Mouse (Mus musculus): ENCODE data around the gene Impdh1. TPM values are rescaled to one million over a fixed set of nuclear protein-coding genes. Genes with fewer than 3 reads are reported as not detected.

Impdh1 gene
- 59.3 and 63.4 TPM in 2 replicates for polyA plus RNA-seq (2015; fragmentation: Nextera tagmentation; extraction: Ambion mirVana)

DNA sequence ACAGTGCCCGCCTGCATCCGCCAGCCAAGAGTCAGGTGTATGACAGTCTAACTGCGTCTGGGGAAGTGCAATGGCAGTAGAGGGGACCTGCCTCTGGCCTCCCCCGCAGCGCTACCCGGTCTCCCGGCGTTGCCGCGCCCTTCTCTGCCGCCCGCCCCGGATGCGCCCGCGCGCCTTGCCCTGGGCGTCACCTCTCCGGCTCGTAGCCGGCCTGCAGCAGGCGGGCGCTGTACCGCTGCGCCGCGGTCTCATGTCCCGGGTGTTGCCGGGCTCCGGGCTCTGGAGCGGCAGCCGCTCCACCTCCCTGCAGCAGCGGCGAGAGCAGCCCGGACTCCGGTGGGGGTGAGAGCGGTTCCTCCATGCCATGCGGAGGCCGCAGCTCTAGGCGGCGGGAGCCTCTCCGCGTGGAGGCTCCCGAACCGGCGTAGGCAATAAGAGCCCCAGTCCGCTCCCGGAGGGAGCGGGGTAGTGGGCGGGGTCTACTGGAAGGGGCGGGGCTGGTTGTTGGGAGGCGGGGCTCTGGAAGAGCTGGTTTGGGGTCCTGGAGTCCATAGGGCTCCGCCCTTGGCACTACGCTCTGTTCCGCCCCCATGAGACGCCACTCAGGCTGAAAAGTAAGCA, at the start of gene Impdh1:
Gene Impdh1, minus strand, starts transcription at position 484 of the 621 bp plus-strand sequence.
- Histone ChIP-seq H3K9ac (peak within 1 kb of the TSS; percentile 53), H3K27ac (peak within 1 kb of the TSS; percentile 18; the same call in 1 of the 2 replicates), H3K4me3 (peak within 1 kb of the TSS; percentile 78), H3K36me3 (replicated peaks) (no peaks in the 10 kb centered on the region), H3K4me1 (peaks cover 39% of the 10 kb centered on the region), H3K27me3 (replicated peaks) (peaks cover 9% of the 10 kb centered on the region; the same call in 1 of the 2 replicates), H3K4me2 (peak within 1 kb of the TSS; percentile 98), H3K9me3 (no peaks in the 10 kb centered on the region)
- ATAC-seq (replicated peaks), result peak; percentile 43
- under 1% methylated on average over 54 of the region's 56 CpGs for WGBS

DNA sequence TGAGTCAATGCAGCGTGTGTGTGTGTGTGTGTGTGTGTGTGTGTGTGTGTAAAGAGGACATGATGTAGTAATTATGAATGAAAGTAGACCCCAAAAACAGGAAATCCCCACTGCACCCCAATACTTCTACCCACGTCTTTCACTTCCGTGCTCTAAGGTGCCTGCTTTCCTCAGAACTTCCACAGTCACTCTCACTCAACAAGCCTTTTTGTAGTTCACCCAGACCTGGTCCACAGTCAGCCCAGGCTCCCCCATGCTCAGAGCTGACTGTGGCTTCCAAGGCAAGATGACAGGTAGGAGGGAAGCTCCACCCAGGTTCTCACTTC, 48.3 kb upstream of the Impdh1 start:
- WGBS, result 88% methylated on average over 3 of the region's 3 CpGs

DNA sequence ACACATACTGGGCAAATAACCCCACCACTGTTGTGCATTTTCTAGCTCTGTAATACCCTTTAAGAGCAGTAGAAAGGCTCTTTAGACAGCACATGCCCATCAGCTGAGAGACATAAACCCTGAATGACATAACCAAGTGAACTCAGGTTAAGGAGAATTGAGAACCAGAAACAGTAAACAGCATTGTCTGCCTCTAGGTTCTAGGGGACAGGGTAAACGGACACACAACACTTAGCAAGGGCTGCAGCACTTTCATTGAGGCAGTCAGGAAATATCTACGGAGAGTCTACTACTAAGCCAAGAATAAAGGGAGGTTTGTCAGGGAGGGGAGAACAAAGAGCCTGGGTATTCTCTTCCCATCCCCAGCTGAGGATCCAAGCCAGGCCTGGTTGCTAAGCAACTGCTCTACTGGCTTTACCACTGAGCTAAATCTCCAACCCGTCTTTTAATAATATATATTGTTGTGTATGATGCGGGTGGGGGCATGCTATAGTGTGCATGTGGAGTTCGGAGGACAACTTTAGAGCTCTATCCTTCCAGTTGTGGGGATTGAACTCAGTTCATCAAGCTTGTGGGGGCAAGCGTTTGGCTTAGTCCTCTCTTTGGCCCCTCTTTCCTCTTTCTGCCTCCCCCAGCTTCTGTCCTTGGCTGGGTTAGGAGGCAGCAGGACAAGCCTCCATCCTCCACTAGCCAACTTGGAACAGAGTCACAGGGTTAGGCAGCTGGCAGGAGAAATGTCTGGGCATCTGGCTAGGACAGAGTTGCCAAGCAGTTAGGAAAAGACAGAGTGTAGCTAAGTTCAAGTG, 47.7 kb upstream of the Impdh1 start:
- H3K4me2 ChIP-seq, result no peak overlapping the region
- no peaks in the 10 kb centered on the region for H3K9me3 ChIP-seq
- WGBS, result 29% methylated on average over 6 of the region's 6 CpGs
- no peaks in the 10 kb centered on the region for H3K36me3 ChIP-seq (replicated peaks)
- H3K9ac ChIP-seq, result no peak overlapping the region
- H3K4me1 ChIP-seq, result peaks cover 7% of the 10 kb centered on the region; the same call in 1 of the 2 replicates
- peak; percentile 84 for ATAC-seq (replicated peaks)
- no peaks in the 10 kb centered on the region for H3K27me3 ChIP-seq (replicated peaks)
- H3K27ac ChIP-seq, result no peak overlapping the region
- no peak overlapping the region for H3K4me3 ChIP-seq

More for the DNA sequence above, 48.3 kb upstream of the Impdh1 start:
- no peak overlapping the region for H3K4me2 ChIP-seq
- no peak overlapping the region for H3K4me3 ChIP-seq
- no peaks in the 10 kb centered on the region for H3K9me3 ChIP-seq
- H3K27me3 ChIP-seq (replicated peaks), result no peaks in the 10 kb centered on the region
- no peak for ATAC-seq (replicated peaks)
- peaks cover 7% of the 10 kb centered on the region; the same call in 1 of the 2 replicates for H3K4me1 ChIP-seq
- H3K9ac ChIP-seq, result no peak overlapping the region
- no peaks in the 10 kb centered on the region for H3K36me3 ChIP-seq (replicated peaks)
- no peak overlapping the region for H3K27ac ChIP-seq

DNA sequence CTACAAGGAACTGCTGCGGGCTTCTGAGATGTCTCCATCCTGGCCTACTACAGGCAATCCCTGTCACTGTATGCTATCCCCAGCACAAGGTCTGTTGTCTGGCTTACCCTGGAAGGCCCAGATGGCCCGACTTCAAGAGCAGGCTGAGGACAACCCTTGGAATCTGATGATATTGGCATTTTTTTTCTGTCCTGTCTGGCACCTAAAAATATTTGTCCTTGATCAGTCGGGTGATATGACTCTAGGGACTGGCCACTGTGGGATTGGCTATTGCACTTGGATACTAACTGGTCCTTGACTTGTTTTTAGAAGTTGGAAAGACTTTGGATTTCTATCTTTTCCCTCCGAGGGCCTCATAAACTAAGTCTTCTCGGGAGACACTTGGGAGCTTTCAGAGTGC, 45.7 kb upstream of the Impdh1 start:
- Histone ChIP-seq H3K36me3 (replicated peaks) (no peaks in the 10 kb centered on the region), H3K27ac (no peak overlapping the region), H3K4me2 (no peak overlapping the region), H3K9ac (no peak overlapping the region), H3K9me3 (no peaks in the 10 kb centered on the region), H3K4me3 (no peak overlapping the region), H3K4me1 (peaks cover 7% of the 10 kb centered on the region; the same call in 1 of the 2 replicates), H3K27me3 (replicated peaks) (no peaks in the 10 kb centered on the region)
- WGBS, result 80% methylated on average over 5 of the region's 5 CpGs
- no peak for ATAC-seq (replicated peaks)

DNA sequence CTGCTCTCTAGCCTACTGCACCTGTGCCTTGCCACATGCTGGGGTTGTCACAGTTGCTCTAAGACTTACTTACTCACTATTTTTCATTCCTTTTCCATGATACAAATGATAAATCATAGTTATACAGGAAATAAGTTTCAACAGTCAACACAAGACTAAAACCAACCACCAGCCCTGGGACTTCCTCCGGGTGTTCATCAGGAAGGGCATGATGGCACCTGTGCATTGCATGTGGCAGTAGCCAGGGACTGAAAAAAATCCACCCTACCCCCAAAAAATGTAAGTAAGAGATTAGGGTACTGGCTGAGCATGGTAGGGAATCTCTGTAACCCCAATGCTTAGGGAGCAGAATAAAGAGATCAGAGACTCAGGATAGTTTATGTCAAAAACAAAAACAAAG, 43.3 kb upstream of the Impdh1 start:
- WGBS, result 92% methylated on average over 1 of the region's 1 CpGs
- Histone ChIP-seq H3K4me1 (peaks cover 7% of the 10 kb centered on the region; the same call in 1 of the 2 replicates), H3K36me3 (replicated peaks) (no peaks in the 10 kb centered on the region), H3K27ac (no peak overlapping the region), H3K4me3 (no peak overlapping the region), H3K4me2 (no peak overlapping the region), H3K9me3 (no peaks in the 10 kb centered on the region), H3K27me3 (replicated peaks) (no peaks in the 10 kb centered on the region), H3K9ac (no peak overlapping the region)
- ATAC-seq (replicated peaks), result no peak

DNA sequence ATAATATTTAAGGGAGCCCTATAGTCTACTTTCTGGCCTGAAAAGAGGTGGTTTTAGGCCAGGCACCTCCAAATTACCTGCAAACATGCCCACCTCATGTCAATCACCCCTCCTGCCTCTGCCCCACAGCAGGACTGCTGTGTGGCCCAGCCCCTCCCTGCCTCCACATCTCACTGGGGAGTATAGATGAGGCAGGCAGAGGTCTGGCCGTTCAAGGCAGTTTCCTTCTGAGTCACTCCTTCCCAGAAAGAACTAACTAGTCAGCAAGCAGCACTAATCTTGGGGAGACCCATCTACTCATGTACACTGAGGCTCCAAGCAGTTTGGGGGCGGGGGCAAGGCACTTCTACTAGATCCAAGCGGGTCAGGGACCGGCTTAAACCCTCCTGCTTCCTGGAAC, 30.9 kb upstream of the Impdh1 start:
- WGBS, result 54% methylated on average over 4 of the region's 4 CpGs
- no peaks in the 10 kb centered on the region for H3K4me1 ChIP-seq
- no peak overlapping the region for H3K9ac ChIP-seq
- no peak overlapping the region for H3K27ac ChIP-seq
- no peak overlapping the region for H3K4me2 ChIP-seq
- no peaks in the 10 kb centered on the region for H3K36me3 ChIP-seq (replicated peaks)
- no peak overlapping the region for H3K4me3 ChIP-seq
- no peaks in the 10 kb centered on the region for H3K9me3 ChIP-seq
- no peak for ATAC-seq (replicated peaks)
- H3K27me3 ChIP-seq (replicated peaks), result no peaks in the 10 kb centered on the region

DNA sequence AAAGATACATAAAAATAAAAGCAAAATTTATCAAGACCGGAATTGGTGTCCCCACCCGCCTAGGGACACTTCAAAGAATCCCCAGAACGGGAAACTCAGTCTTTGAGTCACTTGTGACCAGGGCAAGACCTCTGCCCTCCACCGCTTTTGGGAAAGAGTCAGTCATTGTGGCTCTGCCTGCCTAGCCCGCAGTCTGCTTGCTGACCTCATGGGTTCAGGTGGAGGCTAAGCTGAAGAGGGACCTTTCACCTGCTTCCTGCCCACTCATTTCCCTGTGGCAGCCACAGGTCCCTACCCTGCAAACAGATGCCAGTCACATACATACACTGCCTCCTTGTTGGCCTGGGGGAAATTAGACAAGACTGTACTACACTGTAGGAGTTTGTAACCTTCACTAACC, 30.4 kb upstream of the Impdh1 start:
- ATAC-seq (replicated peaks), result no peak
- no peak overlapping the region for H3K9ac ChIP-seq
- no peaks in the 10 kb centered on the region for H3K36me3 ChIP-seq (replicated peaks)
- no peaks in the 10 kb centered on the region for H3K27me3 ChIP-seq (replicated peaks)
- H3K4me3 ChIP-seq, result no peak overlapping the region
- 63% methylated on average over 5 of the region's 5 CpGs for WGBS
- no peak overlapping the region for H3K4me2 ChIP-seq
- H3K4me1 ChIP-seq, result no peaks in the 10 kb centered on the region
- no peak overlapping the region for H3K27ac ChIP-seq
- no peaks in the 10 kb centered on the region for H3K9me3 ChIP-seq

DNA sequence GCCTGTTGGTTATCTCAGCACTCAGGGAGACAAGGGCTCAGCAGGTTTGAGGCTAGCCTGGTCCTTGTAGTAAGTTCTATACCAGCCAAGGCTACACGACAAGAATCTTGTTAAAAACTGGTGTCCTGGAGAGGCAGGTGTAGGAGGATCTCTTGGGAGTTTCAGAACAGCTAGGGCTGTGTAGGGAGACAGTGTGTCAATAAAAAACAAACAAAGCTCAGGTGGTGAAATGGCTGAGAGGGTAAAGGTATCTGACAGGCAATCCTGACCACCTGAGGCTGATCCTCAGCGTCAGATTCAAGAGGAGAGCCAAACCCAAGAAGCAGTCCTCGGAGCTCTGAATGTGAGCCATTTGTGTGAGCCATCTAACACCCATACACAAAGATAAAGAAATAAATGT, 30.0 kb upstream of the Impdh1 start:
- H3K4me2 ChIP-seq, result no peak overlapping the region
- no peak overlapping the region for H3K27ac ChIP-seq
- H3K36me3 ChIP-seq (replicated peaks), result no peaks in the 10 kb centered on the region
- H3K4me1 ChIP-seq, result no peaks in the 10 kb centered on the region
- H3K9me3 ChIP-seq, result no peaks in the 10 kb centered on the region
- ATAC-seq (replicated peaks), result no peak
- no peak overlapping the region for H3K4me3 ChIP-seq
- H3K9ac ChIP-seq, result no peak overlapping the region
- no peaks in the 10 kb centered on the region for H3K27me3 ChIP-seq (replicated peaks)
- WGBS, result 78% methylated on average over 3 of the region's 3 CpGs

DNA sequence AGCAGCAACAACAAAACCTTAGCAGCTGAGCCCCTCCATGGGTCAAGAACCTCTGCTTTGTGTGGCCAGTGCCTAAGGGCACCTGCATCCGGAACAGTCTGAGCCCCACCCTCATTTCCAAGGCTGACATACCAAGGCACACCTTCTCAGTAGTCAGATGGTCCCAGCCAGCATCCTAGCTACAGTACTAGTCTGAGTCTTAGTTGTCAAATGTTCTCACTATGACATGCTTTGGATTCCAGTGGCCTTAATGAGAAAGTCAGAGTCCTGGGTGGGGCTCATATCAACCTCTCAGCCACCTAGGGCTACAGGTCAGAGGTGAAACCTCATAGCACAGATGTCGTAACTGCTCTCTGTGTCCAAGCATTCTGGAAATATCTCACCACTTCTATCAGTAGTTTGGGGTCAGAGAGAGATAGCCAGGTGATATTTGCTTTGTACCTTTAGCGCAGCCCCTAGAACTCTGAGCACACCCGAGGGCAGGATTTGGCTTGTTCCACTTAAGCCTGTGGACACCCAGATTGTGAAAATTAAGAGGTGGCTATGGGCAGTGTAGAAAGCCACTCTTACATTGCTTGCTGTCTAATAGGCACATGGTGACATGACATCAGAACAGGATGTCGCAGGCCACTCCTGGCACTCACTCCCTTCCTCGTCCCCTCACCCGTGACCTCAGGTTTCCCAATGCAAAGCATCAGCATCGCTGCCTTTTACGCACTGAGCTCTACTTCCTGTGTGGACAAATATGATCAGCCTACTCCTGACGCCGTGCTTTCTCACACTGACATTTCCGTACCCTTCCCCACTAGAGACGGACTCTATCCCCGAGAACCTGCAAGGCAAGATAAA, 29.3 kb upstream of the Impdh1 start:
- Histone ChIP-seq H3K9me3 (no peaks in the 10 kb centered on the region), H3K4me1 (no peaks in the 10 kb centered on the region), H3K27me3 (replicated peaks) (no peaks in the 10 kb centered on the region), H3K4me3 (no peak overlapping the region), H3K9ac (no peak overlapping the region), H3K27ac (no peak overlapping the region), H3K4me2 (no peak overlapping the region), H3K36me3 (replicated peaks) (no peaks in the 10 kb centered on the region)
- 84% methylated on average over 14 of the region's 14 CpGs for WGBS
- no peak for ATAC-seq (replicated peaks)

DNA sequence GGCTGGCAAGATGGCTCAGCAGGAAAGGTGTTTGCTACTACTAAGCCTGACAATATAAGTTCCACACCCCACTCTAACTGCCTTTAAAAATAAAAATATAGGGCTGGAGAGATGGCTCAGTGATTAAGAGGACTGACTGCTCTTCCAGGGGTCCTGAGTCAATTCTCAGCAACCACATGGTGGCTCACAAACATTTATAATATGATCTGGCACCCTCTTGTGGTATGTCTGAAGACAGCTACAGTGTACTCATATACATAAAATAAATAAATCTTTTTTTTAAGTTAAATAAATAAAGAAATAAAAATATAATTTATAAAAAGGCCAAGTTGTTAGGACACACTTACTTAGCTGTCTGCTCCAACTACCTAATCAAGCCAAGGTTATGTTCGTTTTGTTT, 26.1 kb upstream of the Impdh1 start:
- Histone ChIP-seq H3K27me3 (replicated peaks) (no peaks in the 10 kb centered on the region), H3K4me1 (no peaks in the 10 kb centered on the region), H3K9ac (no peak overlapping the region), H3K27ac (no peak overlapping the region), H3K36me3 (replicated peaks) (no peaks in the 10 kb centered on the region), H3K4me2 (no peak overlapping the region), H3K9me3 (no peaks in the 10 kb centered on the region), H3K4me3 (no peak overlapping the region)
- WGBS, result 65% methylated on average over 1 of the region's 1 CpGs
- no peak for ATAC-seq (replicated peaks)

DNA sequence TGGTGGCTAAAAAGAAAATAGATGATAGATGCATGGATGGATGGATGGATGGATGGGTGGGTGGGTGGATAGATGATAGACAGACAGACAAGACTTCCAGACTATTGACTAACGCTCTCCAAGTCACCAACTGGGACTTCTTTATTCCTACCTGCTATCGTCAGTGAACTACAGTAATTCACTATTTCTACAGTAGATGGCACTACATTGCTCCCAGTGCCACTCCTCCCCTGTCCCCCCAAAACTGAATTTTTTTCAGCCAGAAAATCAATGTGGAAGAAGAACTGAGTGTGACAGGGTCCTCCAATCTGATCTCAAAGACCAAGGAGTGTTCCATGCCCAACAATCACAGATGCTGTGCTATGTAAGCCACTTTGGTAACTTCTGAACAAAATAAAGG, 25.5 kb upstream of the Impdh1 start:
- Histone ChIP-seq H3K9ac (no peak overlapping the region), H3K4me2 (no peak overlapping the region), H3K36me3 (replicated peaks) (no peaks in the 10 kb centered on the region), H3K4me1 (no peaks in the 10 kb centered on the region), H3K9me3 (no peaks in the 10 kb centered on the region), H3K4me3 (no peak overlapping the region), H3K27ac (no peak overlapping the region), H3K27me3 (replicated peaks) (no peaks in the 10 kb centered on the region)
- WGBS, result 53% methylated on average over 2 of the region's 2 CpGs
- ATAC-seq (replicated peaks), result no peak

DNA sequence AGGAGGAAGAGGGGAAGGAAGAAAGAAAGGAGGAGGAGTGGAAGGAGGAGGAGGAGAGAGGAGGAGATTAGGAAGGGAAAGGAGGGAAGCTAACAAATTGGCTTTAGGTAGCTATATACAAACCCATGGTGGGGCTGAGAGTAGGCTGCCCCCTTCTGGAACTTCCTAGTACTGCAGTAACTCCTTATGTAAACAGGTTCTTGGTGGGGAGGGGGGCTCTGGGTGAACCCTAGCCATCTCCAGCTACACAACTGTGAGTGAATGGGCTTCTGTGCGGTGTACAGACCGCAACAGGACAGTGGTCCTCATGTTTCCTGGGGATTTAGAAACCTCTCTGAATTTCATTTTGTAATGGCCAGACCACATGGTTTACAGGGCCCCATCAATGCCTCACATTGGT, 24.6 kb upstream of the Impdh1 start:
- Histone ChIP-seq H3K27me3 (replicated peaks) (no peaks in the 10 kb centered on the region), H3K36me3 (replicated peaks) (no peaks in the 10 kb centered on the region), H3K4me2 (no peak overlapping the region), H3K4me1 (no peaks in the 10 kb centered on the region), H3K9ac (no peak overlapping the region), H3K9me3 (no peaks in the 10 kb centered on the region), H3K4me3 (no peak overlapping the region), H3K27ac (no peak overlapping the region)
- ATAC-seq (replicated peaks), result no peak
- 25% methylated on average over 2 of the region's 2 CpGs for WGBS

Data from midbrain, embryonic 15.5 days (tissue).